Mouse (Mus musculus) large intestine, adult 2 months (tissue): ENCODE measurements around the gene Cemip2. TPM values are rescaled to one million over a fixed set of nuclear protein-coding genes. Genes with fewer than 3 reads are reported as not detected.
A peak's percentile ranks its signal among the peaks of the same experiment; 100 is the strongest.

Source experiments
- DNase-seq: peaks from one replicate; pipeline ENCODE4 v3.0.0-alpha.2; 2012; ENCODE audit warnings: low read depth, low spot score
- WGBS: fragments of 180-500 bp; shearing (Covaris S2); methylation state at CpG from one replicate; pipeline ENCODE4 v1.1.7; 2018; 5-methylcytosine and 5-hydroxymethylcytosine counted together
- polyA plus RNA-seq: library from polyadenylated mRNA; depleted of rRNA; stranded (reverse); fragments of >200 nt; gene quantifications from 2 replicates; pipeline ENCODE4 v1.2.3, GENCODE M21; 2012

The Cemip2 gene
- polyA plus RNA-seq, 1 experiment: 3.6 TPM

DNA sequence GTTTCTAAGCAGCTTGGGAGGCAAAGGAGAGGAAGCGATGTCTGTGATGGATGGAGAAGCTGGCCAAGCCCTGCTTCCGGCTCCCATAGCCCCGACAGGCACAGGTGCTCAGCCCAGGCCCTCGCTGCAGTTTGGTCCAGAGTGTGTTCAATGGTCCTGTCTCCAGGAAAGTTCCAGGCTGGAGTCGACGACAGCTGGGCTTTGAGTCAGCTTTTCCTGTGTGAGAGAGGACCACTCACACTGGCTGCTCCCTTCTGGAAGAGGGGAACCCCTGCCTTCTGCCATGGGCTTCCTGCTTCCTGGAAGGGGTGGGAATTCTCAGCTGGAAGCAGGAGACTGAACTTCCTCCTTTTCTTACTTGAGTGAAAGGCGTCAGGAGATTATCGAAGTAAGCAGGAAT is 26.3 kb downstream of the Cemip2 start:
- no peak for DNase-seq
- WGBS: 76% methylated on average over 8 of the region's 8 CpGs

DNA sequence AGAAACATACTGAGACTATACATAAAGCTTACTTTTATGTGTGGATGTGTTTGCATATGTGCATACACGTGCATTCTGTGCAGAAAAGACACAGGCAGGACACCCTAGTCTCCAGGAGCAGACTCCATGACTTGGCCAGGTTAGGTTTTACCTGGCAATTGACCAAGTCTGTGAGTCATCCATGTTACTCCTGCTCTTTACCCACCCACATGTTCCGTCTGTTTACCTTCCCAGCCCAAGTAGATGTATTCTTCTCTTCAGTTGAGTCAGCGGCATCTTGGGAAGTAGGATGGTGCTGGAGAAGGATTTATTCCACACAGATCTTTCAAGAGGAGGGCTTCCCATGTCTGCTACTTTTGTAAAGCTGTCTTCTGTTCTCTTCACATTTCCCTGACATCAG is 27.2 kb downstream of the Cemip2 start:
- peak; percentile 80 for DNase-seq
- WGBS: 19% methylated on average over 3 of the region's 3 CpGs

GRCm38 (mm10) chr19:21810135-21810534 is 32.0 kb downstream of the Cemip2 start:
- DNase-seq: no peak
- WGBS: 95% methylated on average over 5 of the region's 5 CpGs

DNA sequence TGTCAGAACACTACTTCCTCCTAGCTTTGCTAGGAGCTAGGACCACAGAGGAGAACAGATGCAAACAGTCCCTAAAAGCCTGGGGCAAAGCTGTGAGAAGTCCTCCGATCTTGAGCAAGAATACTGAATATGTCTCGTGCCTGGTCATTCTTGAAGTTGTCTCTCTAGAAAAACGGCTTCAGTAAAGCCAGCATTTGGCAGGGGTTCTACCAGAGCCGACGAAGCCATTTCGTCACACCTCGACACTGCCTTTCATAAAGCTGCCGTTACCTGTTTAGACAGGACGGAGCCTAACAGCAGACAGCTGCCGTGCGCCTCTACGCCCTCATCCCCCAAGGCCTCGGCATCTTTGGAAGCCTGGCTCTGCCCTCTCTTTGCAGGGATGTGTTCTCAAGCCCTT is 35.4 kb downstream of the Cemip2 start:
- no peak for DNase-seq
- WGBS: 68% methylated on average over 13 of the region's 13 CpGs

GRCm38 (mm10) chr19:21814433-21815020 is 36.4 kb downstream of the Cemip2 start:
- peak; percentile 28 for DNase-seq
- 42% methylated on average over 8 of the region's 8 CpGs for WGBS

DNA sequence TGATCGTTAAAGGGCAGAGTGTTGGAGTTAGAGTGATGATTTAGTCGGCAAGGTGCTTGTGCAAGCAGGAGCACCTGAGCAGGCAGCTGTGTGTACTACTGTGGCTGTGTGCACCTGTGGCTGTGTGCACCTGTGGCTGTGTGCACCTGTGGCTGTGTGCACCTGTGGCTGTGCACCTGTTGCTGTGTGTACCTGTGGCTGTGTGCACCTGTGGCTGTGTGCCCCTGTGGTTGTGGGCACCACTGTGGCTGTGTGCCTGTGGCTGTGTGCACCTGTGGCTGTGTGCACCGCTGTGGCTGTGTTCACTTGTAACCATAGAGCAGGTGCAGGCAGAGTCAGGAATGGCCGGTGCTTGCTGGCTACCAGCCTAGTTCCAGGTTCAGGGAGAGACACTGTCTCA is 38.1 kb downstream of the Cemip2 start:
- no peak for DNase-seq
- 82% methylated on average over 4 of the region's 4 CpGs for WGBS

DNA sequence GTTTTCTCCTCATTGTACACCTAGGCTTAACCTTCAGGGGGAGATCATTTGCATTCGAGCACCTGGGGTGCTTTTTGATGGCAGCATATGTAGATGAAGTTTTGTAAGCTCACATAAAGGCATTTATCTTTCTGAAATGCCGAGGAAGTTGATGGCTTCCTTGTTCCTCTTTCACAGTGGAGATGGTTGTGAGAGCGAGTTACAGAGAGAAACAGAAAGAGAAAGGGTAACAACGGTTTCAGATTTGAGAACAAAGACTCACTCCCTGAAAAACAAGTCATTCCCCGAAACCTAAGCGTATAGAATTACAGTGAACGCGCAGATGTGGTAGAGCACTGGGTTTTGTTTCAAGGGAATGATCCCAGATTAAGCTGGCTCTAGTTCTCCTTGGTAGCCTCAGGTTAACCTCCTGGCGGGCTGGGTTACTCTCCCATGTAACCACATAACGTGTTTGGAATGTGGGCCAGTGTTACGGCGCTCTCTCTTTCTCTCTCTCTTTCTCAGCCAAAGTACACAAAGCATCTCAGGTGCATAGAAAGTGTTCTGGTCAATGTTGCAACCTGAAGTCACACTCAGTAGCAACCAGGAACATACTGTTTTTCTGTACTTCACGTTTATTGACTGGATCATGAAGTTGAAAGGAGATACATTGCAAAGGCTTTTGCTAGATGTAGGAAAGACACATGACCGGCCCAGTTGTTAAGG is 40.0 kb downstream of the Cemip2 start:
- DNase-seq: no peak
- 91% methylated on average over 14 of the region's 14 CpGs for WGBS

GRCm38 (mm10) chr19:21819585-21819984 is 41.4 kb downstream of the Cemip2 start:
- WGBS: 40% methylated on average over 5 of the region's 5 CpGs
- DNase-seq: no peak

DNA sequence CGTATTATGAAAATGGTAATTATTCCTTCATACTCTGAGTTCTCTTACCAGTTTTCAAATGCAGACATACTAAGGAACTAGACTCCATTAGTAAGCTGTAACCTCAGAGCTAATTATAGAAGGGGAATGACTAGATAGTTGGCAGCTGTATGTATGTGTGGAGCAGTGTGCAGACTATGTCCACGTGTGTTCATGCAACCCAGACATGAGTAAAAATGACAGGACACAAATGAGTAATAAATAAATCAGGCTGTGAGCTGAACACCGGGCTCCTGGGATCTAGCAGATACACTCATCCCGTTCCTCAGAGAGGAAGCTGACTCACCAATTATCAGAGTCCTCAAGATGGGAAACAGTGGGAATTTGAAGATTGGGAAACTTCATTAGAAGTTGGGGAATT is 42.0 kb downstream of the Cemip2 start:
- no peak for DNase-seq
- WGBS: 70% methylated on average over 4 of the region's 4 CpGs

DNA sequence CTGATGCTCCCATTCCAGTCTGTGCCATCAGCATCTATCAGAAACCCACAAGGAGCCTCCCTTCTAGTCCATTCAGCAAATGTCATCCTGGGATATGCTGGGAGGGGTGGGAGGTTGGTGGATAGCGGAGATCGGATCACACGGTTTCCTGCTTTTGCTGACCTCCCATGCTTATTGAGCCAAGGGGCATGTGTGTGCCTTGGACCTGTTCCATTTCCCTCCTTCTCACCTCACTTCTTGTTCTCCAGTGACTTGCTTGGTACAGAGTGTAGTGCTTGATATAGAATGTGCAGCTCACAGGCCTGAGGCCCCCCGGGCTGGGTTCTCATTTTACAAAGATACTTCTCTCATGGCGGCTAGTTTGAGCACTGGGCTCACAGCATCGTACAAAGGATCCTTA is 43.7 kb downstream of the Cemip2 start:
- WGBS: 90% methylated on average over 6 of the region's 6 CpGs
- no peak for DNase-seq

DNA sequence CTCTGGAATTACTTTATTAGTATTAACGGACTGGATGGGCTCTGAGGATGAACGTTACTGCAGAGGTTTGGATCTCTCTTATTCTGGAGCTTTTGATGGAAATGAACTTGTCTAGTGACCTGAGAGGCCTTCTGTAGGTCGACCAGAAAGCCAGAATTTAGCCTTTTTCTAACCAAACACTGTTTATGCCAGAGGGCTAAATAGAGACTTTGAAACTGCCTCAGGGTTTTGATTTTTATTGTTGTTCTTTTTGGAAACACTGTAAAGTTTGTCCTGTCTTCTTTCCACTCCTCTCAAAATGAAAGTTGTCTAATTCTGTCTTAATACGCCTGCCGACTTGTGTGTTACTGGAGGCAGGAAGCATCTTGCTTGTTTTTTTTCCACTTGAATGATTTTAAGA is 46.0 kb downstream of the Cemip2 start:
- no peak for DNase-seq
- 84% methylated on average over 5 of the region's 5 CpGs for WGBS

GRCm38 (mm10) chr19:21825128-21825885 is 47.2 kb downstream of the Cemip2 start:
- DNase-seq: no peak
- 83% methylated on average over 4 of the region's 4 CpGs for WGBS

DNA sequence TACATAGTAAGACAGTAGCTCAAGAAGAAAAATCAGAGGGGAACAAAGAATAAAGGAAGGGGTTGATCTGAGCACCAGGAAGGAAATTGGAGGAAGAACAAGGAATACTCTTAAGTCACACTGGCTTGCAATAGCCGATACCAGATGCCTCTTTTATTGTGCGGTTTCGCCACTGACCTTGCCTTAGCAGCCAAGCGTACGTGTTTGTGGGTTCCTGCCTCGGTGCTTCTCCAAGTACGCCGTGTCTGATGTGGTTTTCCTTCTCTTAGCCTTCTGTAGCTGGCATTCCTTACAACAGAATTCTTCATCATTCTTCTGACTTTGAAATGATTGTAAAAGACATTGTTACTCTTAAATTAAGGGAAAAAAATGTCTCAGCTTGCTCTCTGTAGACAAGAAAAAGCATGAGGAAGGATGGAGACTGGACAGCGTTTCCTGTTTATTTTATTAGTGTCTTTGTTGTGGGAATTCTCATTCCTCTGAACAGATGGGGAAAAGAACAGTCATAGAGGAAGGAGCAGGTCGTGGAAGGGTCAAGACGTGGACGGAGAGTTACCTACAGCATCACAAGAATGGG is 55.4 kb downstream of the Cemip2 start:
- WGBS: 77% methylated on average over 12 of the region's 12 CpGs
- DNase-seq: no peak

DNA sequence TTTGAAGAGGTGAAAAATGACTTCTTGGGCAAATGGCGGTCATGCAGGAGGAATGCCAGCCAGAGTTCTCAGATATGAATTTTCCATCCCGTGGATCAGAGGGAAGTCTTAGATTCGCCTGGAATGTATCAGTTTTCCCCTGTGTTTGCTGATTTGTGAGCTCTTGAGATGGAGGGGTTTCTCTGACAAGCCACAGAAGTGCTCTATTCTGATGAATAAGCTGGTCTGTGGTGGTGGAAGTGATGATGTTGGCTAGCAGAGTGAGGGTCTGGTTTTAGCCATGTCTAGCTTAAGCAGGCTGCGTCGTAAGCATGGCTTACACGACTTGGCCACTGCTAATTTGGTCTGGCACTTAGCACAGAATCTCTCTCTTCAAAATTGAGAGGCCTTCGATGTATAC is 56.8 kb downstream of the Cemip2 start:
- 88% methylated on average over 7 of the region's 7 CpGs for WGBS
- no peak for DNase-seq

DNA sequence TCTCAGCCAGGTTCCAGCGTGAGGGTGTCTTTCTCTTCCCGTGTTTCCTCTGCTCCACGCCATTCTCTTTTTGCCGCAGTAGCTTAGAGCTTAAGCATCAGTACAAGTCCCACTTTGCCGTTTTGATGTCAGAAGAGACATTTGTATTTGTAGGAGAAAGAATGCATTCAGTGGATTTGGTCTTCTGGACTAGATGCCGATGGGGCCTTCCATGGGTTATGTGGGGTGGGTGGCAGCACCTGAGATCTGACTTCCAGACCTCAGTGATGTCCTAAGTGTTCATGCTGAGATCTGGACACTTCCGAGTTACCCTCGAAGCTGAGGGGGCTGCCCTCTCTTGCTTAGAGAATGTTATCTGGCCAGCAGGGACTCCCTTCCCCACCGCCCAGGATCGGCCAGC is 72.6 kb downstream of the Cemip2 start:
- WGBS: 92% methylated on average over 10 of the region's 10 CpGs
- DNase-seq: no peak

DNA sequence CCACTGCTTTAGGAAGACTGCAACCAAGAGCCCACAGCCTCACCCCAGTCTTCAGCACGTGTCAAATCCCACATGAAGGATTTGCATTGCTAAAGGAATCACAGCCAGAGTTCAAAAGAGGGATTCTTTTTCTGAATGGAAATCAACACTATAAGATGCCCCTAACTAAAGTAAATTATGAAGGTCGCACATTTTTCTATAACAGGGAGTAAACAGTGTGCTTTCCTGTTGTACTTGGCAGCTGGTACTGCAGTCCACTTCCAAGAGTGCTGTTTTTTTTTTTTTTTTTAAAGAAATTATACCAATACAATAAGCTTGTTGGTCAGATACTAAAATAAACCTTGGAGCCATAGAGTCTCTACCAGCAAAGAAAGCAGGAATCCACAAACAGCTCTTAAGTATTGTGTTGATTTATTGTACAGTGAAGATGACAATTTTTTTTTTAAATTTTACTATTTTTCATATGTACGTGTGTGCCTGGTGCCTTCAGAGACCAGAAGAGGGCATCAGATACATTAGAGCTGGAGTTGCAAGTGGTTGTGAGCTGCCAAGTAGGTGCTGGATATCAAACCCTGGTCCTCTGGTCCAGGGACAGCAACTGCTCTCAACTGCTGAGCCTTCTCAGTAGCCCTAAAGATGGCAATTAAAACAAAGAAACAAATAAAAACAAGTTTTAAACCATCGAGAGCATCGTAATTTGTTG is 76.5 kb downstream of the Cemip2 start:
- DNase-seq: no peak
- 87% methylated on average over 5 of the region's 5 CpGs for WGBS

GRCm38 (mm10) chr19:21855421-21856128 is 77.4 kb downstream of the Cemip2 start:
- 92% methylated on average over 8 of the region's 8 CpGs for WGBS
- no peak for DNase-seq

DNA sequence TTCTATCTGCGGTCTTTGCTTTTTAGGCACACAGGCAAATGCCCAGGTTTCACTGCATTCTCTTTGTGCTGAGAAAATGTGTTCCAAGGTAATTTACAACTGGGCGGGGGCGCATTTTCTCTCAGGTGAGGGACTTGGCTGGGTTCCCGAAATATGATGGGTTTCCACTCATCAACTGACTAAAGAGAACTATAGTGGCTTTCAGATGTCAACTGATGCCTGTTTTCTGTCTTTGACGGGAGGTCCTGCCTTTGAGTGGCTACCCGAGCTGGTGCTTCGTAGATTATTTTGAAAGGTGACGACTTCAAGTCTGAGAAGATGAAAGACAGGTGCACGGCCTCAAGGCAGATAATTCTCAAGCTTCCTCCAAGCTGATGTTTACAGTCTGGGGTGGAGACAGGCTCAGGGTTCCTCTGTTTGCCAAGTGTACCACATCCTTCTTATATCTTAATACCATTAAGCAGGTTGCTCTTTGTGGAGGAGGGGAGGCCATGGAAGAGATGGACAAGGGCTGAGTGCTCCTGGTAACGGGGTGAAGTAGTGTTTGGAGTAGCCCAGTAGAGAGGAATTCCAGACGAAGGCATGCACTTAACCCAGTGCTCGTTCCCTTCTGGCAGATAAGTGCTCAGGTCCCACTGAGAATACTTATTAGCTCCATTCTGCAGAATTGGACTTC is 80.8 kb downstream of the Cemip2 start:
- 31% methylated on average over 12 of the region's 12 CpGs for WGBS
- DNase-seq: peak; percentile 16

DNA sequence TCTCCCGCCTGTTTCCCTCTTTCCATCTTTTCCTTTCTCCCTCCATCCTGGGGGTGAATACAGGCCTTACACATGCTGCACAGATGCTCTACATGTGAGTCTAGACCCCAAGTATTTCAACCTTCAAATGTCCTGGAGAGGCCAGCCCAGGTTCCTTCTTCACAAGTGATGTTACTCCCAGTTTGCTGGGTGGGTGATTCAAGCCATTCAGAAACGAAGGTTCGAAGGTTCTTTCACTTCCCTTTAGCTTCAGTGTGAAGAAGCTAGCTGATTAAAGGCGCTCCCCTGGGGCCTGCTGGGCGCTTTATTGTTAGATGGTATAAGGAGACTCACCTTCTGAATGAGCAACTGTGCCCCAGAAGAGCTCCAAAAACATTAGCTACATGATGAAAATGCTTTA is 82.0 kb downstream of the Cemip2 start:
- no peak for DNase-seq
- 76% methylated on average over 5 of the region's 5 CpGs for WGBS
